Mouse (Mus musculus) C2C12 (cell line): ENCODE data around the gene Rbms3. TPM values are rescaled to one million over a fixed set of nuclear protein-coding genes. Genes with fewer than 3 reads are reported as not detected.

Source experiments
- H3K27me3 ChIP-seq: one replicate; pipeline ENCODE4 v1.6.1; 2011; ENCODE audit not compliant: control insufficient read depth, insufficient read depth, insufficient read length
- H3K36me3 ChIP-seq: one replicate; pipeline ENCODE4 v1.6.1; 2011; ENCODE audit not compliant: control insufficient read depth, insufficient read depth
- H3K4me3 ChIP-seq: one replicate; pipeline ENCODE4 v1.5.1; 2011; ENCODE audit warnings: mild to moderate bottlenecking, control low read depth; ENCODE audit not compliant: poor library complexity, insufficient read depth, severe bottlenecking
- H3K79me2 ChIP-seq: one replicate; pipeline ENCODE4 v1.6.1; 2011; ENCODE audit not compliant: control insufficient read depth, insufficient read depth
- H3K79me3 ChIP-seq: one replicate; pipeline ENCODE4 v1.6.1; 2011; ENCODE audit warnings: low read depth, control low read depth
- H3ac ChIP-seq: one replicate; pipeline ENCODE3; 2011; ENCODE audit warnings: low read depth; ENCODE audit not compliant: control insufficient read depth, insufficient read length
- CEBPB ChIP-seq: IDR thresholded peaks from one replicate; pipeline ENCODE4 v1.6.1; 2011; ENCODE audit warnings: low read depth, mild to moderate bottlenecking, control low read depth, moderate library complexity
- CTCF ChIP-seq: IDR thresholded peaks from one replicate; pipeline ENCODE4 v1.5.1; 2011; ENCODE audit not compliant: control insufficient read depth, insufficient read depth, insufficient read length
- FOSL1 ChIP-seq: IDR thresholded peaks from one replicate; pipeline ENCODE4 v1.8.0; 2011; ENCODE audit warnings: mild to moderate bottlenecking, low read length; ENCODE audit not compliant: poor library complexity, insufficient read depth, severe bottlenecking
- MAX ChIP-seq: IDR thresholded peaks from one replicate; pipeline ENCODE4 v1.6.1; 2011; ENCODE audit warnings: mild to moderate bottlenecking, control low read depth
- MYOD1 ChIP-seq: IDR thresholded peaks from one replicate; pipeline ENCODE4 v1.6.1; 2011; ENCODE audit warnings: low read depth; ENCODE audit not compliant: control insufficient read depth, insufficient read length
- MYOG ChIP-seq: IDR thresholded peaks from one replicate; pipeline ENCODE4 v1.6.1; 2011; ENCODE audit not compliant: control insufficient read depth, insufficient read length; ENCODE audit errors: extremely low read depth
- USF1 ChIP-seq: IDR thresholded peaks from one replicate; pipeline ENCODE4 v1.6.1; 2011; ENCODE audit warnings: low read depth, mild to moderate bottlenecking, control low read depth, moderate library complexity
- polyA plus RNA-seq: library from polyadenylated mRNA; unstranded; fragments of >200 nt; fragmentation: generic; extraction: Trizol; gene quantifications from one replicate; pipeline ENCODE4 v1.2.1, GENCODE M21; 2012; ENCODE audit warnings: missing spikeins

The Rbms3 gene
- polyA plus RNA-seq, 1 experiment = 2.7 TPM

DNA sequence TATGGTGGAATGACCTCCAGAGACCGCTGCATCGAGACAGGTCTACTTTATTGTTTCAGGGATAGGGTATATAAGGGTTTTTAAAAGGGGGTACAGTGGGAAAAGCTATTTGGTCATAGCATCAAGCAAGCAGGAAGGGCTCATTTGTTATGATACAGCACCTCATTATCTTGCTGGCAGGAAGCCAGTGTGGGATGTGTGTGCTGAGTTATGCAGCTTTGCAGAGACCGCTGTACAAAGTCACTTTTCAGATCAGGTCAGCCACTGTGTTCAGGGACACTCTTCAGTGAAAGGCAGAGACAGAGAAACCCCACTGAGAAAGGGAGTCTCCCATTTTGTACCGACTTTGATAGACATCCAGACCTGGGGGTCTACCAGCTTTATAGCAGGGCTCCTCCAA is 749.2 kb downstream of the Rbms3 start:
- H3K36me3 ChIP-seq = no peaks in the 10 kb centered on the region
- no peaks in the 10 kb centered on the region for H3K79me2 ChIP-seq
- no peak overlapping the region for H3K4me3 ChIP-seq
- H3K27me3 ChIP-seq = no peaks in the 10 kb centered on the region
- TF ChIP-seq CTCF (no peak), CEBPB (no peak)
- no peaks in the 10 kb centered on the region for H3K79me3 ChIP-seq
- no peak overlapping the region for H3ac ChIP-seq

DNA sequence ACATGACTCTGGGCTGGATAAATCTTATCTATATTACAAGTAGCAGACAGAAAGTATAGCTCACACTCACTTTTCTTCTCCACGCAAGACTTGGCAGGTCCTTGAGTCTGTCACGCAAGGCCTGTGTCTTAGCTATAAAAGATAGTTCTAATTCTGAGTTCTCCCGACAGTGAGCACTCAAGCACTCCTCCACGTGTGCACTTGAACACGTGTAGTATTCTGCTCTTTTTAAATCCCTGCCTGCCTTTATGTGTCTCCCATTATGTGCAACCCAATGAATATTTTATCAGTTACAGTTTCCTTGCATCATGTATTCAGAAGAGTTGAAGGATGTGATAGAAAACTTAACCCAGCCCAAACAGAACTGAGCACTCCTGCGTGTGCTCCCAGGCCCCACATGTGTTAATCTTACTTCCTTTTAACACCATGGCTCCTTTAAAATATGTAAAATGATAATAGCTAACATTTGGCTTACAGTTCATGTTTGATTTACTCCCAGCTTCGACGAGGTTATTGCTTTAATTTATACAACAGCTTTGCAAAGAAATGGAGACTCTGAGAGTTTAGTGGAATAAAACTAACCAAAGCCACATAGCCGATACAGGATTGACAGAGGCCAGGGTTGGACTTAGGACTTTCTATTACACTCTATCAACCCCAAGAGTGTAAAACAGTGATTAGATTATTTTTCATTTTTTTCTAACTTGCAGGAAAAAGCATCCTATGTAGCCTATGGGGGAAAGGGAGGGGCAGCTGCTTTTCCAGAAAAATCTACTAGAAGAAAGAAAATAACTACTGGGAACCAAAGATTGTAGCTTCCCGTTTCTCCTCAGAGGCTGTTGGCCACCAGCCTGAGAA is 749.9 kb downstream of the Rbms3 start:
- no peaks in the 10 kb centered on the region for H3K36me3 ChIP-seq
- no peaks in the 10 kb centered on the region for H3K79me2 ChIP-seq
- TF ChIP-seq CEBPB (no peak), MAX (no peak), FOSL1 (no peak), MYOD1 (no peak), MYOG (no peak), CTCF (no peak), USF1 (no peak)
- H3ac ChIP-seq = no peak overlapping the region
- no peaks in the 10 kb centered on the region for H3K79me3 ChIP-seq
- no peak overlapping the region for H3K4me3 ChIP-seq
- H3K27me3 ChIP-seq = no peaks in the 10 kb centered on the region

DNA sequence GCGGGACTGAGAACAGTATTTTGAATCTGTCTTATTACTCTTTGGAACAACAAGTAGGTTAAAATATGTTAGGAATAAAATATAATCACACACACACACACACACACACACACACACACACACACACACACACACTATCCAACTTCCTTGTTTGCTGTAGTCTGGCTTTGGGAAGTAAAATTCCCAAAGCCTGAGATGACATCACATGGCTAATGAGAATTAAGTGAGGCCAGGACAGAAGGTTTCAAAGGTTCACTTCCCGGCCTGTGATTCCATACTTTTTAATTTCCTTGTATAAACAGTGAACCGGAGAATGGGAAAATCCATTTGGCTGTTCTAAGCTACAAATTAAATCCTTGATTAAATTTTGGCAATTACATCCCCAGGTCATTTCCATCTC is 752.9 kb downstream of the Rbms3 start:
- TF ChIP-seq MAX = no peak
- TF ChIP-seq MYOG = no peak
- no peak for TF ChIP-seq CTCF
- TF ChIP-seq MYOD1 = no peak
- TF ChIP-seq CEBPB = no peak
- TF ChIP-seq FOSL1 = no peak

DNA sequence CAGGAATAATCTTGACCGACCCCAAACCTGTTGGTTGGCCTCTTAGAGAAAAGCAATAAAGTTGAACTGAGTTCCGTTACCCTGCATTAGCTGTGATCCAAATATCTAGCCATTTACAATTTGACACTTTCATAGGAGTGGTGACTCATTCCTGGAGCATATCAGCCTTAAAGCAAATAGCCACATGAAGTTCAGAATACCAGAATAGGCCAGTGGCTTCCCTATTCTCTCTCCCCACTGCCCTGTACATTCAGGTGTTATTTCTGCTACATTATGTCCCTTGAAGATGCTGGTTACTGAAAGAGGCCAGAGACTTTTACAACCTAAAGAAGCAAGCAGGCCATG is 755.8 kb downstream of the Rbms3 start:
- H3K27me3 ChIP-seq = no peaks in the 10 kb centered on the region
- no peaks in the 10 kb centered on the region for H3K36me3 ChIP-seq
- no peaks in the 10 kb centered on the region for H3K79me3 ChIP-seq
- no peak overlapping the region for H3ac ChIP-seq
- TF ChIP-seq CTCF = no peak
- TF ChIP-seq MYOG = no peak
- no peak for TF ChIP-seq CEBPB
- TF ChIP-seq USF1 = no peak
- TF ChIP-seq MYOD1 = no peak
- TF ChIP-seq MAX = no peak
- TF ChIP-seq FOSL1 = no peak
- H3K4me3 ChIP-seq = no peak overlapping the region
- no peaks in the 10 kb centered on the region for H3K79me2 ChIP-seq

More for the DNA sequence above, 752.9 kb downstream of the Rbms3 start:
- no peaks in the 10 kb centered on the region for H3K79me2 ChIP-seq
- no peaks in the 10 kb centered on the region for H3K36me3 ChIP-seq
- H3ac ChIP-seq = no peak overlapping the region
- H3K4me3 ChIP-seq = no peak overlapping the region
- no peaks in the 10 kb centered on the region for H3K27me3 ChIP-seq
- H3K79me3 ChIP-seq = no peaks in the 10 kb centered on the region

DNA sequence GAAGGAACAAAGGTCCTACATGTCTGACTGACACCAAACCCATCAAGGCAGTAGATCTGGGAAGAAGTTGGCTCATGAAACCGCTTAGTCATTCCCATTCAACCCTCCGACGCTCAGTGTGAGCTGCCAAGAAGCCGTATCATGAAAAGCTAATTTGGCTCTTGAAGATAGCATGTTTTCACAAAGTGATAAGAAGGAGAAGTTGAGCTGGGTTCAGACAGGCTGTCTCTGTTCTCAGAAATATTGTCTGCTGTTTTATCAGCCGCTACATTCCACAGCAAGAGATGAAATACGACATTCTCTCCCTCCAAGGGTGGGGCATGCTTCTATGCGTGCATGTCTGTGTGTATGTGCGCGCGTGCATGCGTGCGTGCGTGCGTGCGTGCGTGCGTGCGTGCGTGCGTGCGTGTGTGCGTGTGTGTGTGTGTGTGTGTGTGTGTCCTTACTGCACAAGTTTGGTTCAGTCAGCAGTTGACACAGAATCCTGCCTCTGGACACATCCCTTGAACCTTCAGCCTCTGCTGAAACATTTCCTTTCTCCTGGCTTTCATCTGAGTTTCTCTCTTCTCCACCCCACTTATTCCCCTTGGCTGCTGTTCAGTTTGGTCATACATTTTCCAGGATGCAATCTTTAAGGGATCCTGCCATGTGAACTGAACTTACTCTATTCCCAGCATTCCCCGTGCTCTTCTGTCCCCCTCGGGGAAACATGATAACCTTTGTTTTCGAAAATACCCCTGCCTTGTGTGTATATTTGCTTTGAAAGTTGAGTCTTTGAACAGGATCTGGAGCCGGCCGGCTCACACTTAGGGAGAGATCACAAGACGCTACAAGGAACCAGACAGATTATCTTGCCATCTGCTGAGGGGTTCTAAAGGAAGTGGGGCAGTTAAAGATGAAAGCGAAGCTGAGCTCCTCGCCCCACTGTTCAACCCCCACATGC is 756.4 kb downstream of the Rbms3 start:
- no peak for TF ChIP-seq MYOG
- no peak for TF ChIP-seq FOSL1
- no peak for TF ChIP-seq CTCF
- TF ChIP-seq USF1 = no peak
- TF ChIP-seq CEBPB = no peak
- TF ChIP-seq MYOD1 = no peak
- TF ChIP-seq MAX = no peak
- no peaks in the 10 kb centered on the region for H3K79me2 ChIP-seq
- H3K27me3 ChIP-seq = no peaks in the 10 kb centered on the region
- H3ac ChIP-seq = no peak overlapping the region
- no peaks in the 10 kb centered on the region for H3K79me3 ChIP-seq
- H3K4me3 ChIP-seq = no peak overlapping the region
- H3K36me3 ChIP-seq = no peaks in the 10 kb centered on the region
